Mouse (Mus musculus): ENCODE measurements around the gene Gm49320.
A peak's percentile ranks its signal among the peaks of the same experiment; 100 is the strongest.
"Not testable (repeated sequence)": the region's sequence is repeated elsewhere in the genome, so short reads cannot be mapped to it uniquely, and the experiment has no call there.

Gene Gm49320

GRCm38 (mm10) chr8:4226739-4227347 lies 11.8 kb upstream of the Gm49320 start, which contains the start of gene Lrrc8e:
Gene Lrrc8e, plus strand, starts transcription at chr8:4226827.
- DNase-seq, result no peak

GRCm38 (mm10) chr8:4227919-4228318 lies 10.7 kb upstream of the Gm49320 start:
- DNase-seq, result no peak

- no peak for DNase-seq
Measured at GRCm38 (mm10) chr8:4229784-4230183, 8.9 kb upstream of the Gm49320 start.

GRCm38 (mm10) chr8:4230612-4231351 lies 7.9 kb upstream of the Gm49320 start:
- no peak for DNase-seq

GRCm38 (mm10) chr8:4237814-4238433 lies 741 bp upstream of the Gm49320 start:
- DNase-seq, result no peak

- no peak for DNase-seq
Measured at GRCm38 (mm10) chr8:4239193-4239890, 677 bp downstream of the Gm49320 start.

- no peak for DNase-seq
Measured at GRCm38 (mm10) chr8:4245061-4245460, 6.4 kb downstream of the Gm49320 start.

- DNase-seq, result no peak
Measured at GRCm38 (mm10) chr8:4245737-4246136, 7.1 kb downstream of the Gm49320 start.

GRCm38 (mm10) chr8:4247241-4247640 lies 8.6 kb downstream of the Gm49320 start:
- DNase-seq, result no peak

GRCm38 (mm10) chr8:4247951-4248540 lies 9.4 kb downstream of the Gm49320 start, which contains the start of gene Tgfbr3l:
Gene Tgfbr3l, plus strand, starts transcription at chr8:4248214.
- no peak for DNase-seq

- DNase-seq, result no peak
Measured at GRCm38 (mm10) chr8:4249213-4249612, 10.5 kb downstream of the Gm49320 start.

GRCm38 (mm10) chr8:4250306-4250970 lies 11.8 kb downstream of the Gm49320 start:
- DNase-seq, result peak; percentile 88

- DNase-seq, result no peak
Measured at GRCm38 (mm10) chr8:4252116-4252760, 13.6 kb downstream of the Gm49320 start.

- DNase-seq, result peak; percentile 97
Measured at GRCm38 (mm10) chr8:4252934-4253841, 14.5 kb downstream of the Gm49320 start, which contains the start of gene Snapc2. Gene Snapc2, plus strand, starts transcription at chr8:4253080.

- no peak for DNase-seq
Measured at GRCm38 (mm10) chr8:4254001-4254400, 15.3 kb downstream of the Gm49320 start.

- DNase-seq, result not testable (repeated sequence)
Measured at GRCm38 (mm10) chr8:4255471-4255870, 16.8 kb downstream of the Gm49320 start.

- DNase-seq, result no peak
Measured at GRCm38 (mm10) chr8:4256911-4257310, 18.2 kb downstream of the Gm49320 start.

- DNase-seq, result no peak
Measured at GRCm38 (mm10) chr8:4257350-4257749, 18.7 kb downstream of the Gm49320 start.

GRCm38 (mm10) chr8:4258233-4258632 lies 19.6 kb downstream of the Gm49320 start:
- peak; percentile 88 for DNase-seq

- no peak for DNase-seq
Measured at GRCm38 (mm10) chr8:4258678-4259077, 20.0 kb downstream of the Gm49320 start.

Measured in thymus, postnatal 14 days (tissue).